Mouse (Mus musculus): Measurements from ENCODE around the gene Trpm3.

GRCm38 (mm10) chr19:22902386-22902785, 763.5 kb downstream of the Trpm3 start:
- TF ChIP-seq EP300 (IDR thresholded peaks at IDR 0.05; ENCODE audit: low read depth) (no peak), CTCF (IDR thresholded peaks at IDR 0.05; ENCODE audit: low read depth) (no peak)
